Mouse (Mus musculus) liver, embryonic 14.5 days (tissue): ENCODE measurements at regions not wholly inside any gene's neighbourhood (a gene's known extent, or its start where the extent isn't known, plus 50 kb on each side); places are given as distances from the start of the nearest gene placed in this dataset.

Experiments
- ATAC-seq: fragments of 200-750 bp; cut with Nextera tagmentation; 2 replicates; pipeline ENCODE4 v1.8.0; 2017; ENCODE audit warnings: moderate number of reproducible peaks, mild to moderate bottlenecking, moderate library complexity; ENCODE audit not compliant: insufficient read depth
- DNase-seq, 3 experiments: peaks; one replicate each; pipeline ENCODE4 v3.0.0-alpha.2; 2012 to 2013; ENCODE audit warnings: low read depth in 3 of 3, low spot score in 3 of 3
- H3K27ac ChIP-seq: fragments of 300-500 bp; sonication (generic); 2 replicates; pipeline ENCODE4 v1.5.1; 2014; ENCODE audit warnings: moderate library complexity, mild to moderate bottlenecking, control low read depth, inconsistent platforms
- H3K27me3 ChIP-seq: fragments of 300-500 bp; sonication (generic); 2 replicates; pipeline ENCODE4 v1.6.1; 2014; ENCODE audit warnings: mild to moderate bottlenecking, low read length, moderate library complexity; ENCODE audit not compliant: control insufficient read depth, insufficient read depth
- H3K36me3 ChIP-seq: fragments of 300-500 bp; sonication (generic); replicated peaks from 2 replicates; pipeline ENCODE4 v1.6.1; 2014; ENCODE audit warnings: low read depth; ENCODE audit not compliant: control insufficient read depth, insufficient read depth
- H3K4me1 ChIP-seq, 2 experiments: fragments of 200-500 bp in 1 of 2; fragments of 300-500 bp in 1 of 2; sonication (generic) in 1 of 2; replicated peaks; 2 replicates each; pipeline ENCODE4 v1.6.1; 2012 to 2014; ENCODE audit warnings: antibody characterized with exemption in 1 of 2, inconsistent platforms in 1 of 2, low read length in 1 of 2; ENCODE audit not compliant: control insufficient read depth in 2 of 2, insufficient read depth in 2 of 2
- H3K4me2 ChIP-seq: fragments of 300-500 bp; sonication (generic); 2 replicates; pipeline ENCODE4 v1.6.1; 2014; ENCODE audit warnings: low read depth, mild to moderate bottlenecking, control low read depth, moderate library complexity
- H3K4me3 ChIP-seq, 2 experiments: fragments of 200-500 bp in 1 of 2; fragments of 300-500 bp in 1 of 2; sonication (generic) in 1 of 2; 2 replicates each; pipeline ENCODE4 v1.5.1; 2012 to 2014; ENCODE audit warnings: low read depth in 2 of 2, low read length in 2 of 2, mild to moderate bottlenecking in 2 of 2, control low read depth in 1 of 2, inconsistent platforms in 1 of 2, moderate library complexity in 1 of 2; ENCODE audit not compliant: insufficient read depth in 1 of 2
- H3K9ac ChIP-seq: fragments of 300-500 bp; sonication (generic); replicated peaks from 2 replicates; pipeline ENCODE4 v1.6.1; 2014; ENCODE audit warnings: mild to moderate bottlenecking, control low read depth, moderate library complexity
- H3K9me3 ChIP-seq: fragments of 300-500 bp; sonication (generic); 2 replicates; pipeline ENCODE4 v1.6.1; 2016; ENCODE audit warnings: low read length, mixed read lengths; ENCODE audit not compliant: control insufficient read depth
- CTCF ChIP-seq: IDR thresholded peaks from 2 replicates; pipeline ENCODE4 v1.5.1; 2016; ENCODE audit warnings: antibody characterized with exemption, low read depth, control low read depth
- EP300 ChIP-seq: IDR thresholded peaks from 2 replicates; pipeline ENCODE4 v1.6.1; 2016; ENCODE audit warnings: antibody characterized with exemption, low read depth
- WGBS: fragments of 180-500 bp; shearing (Covaris S2); extraction: QIAGEN DNeasy Blood & Tissue Kit; methylation state at CpG from one replicate; pipeline ENCODE4 v1.1.7; 2014; ENCODE audit not compliant: insufficient replicate concordance; 5-methylcytosine and 5-hydroxymethylcytosine counted together

- H3K9ac ChIP-seq, result no peak overlapping the region
- WGBS, result 46% methylated on average over 5 of the region's 5 CpGs
- ATAC-seq (no peak), DNase-seq (no peak)
- H3K9me3 ChIP-seq, result no peaks in the 10 kb centered on the region
- TF ChIP-seq CTCF (no peak), EP300 (no peak)
- H3K4me2 ChIP-seq, result no peak overlapping the region
- H3K36me3 ChIP-seq, result no peaks in the 10 kb centered on the region
- H3K27ac ChIP-seq, result no peak overlapping the region
- no peaks in the 10 kb centered on the region for H3K27me3 ChIP-seq
- H3K4me3 ChIP-seq, result no peak overlapping the region
- no peaks in the 10 kb centered on the region for H3K4me1 ChIP-seq
Measured at GRCm38 (mm10) chr10:99392979-99393378, 129.9 kb downstream of the Dusp6 start.

- Histone ChIP-seq H3K36me3 (no peaks in the 10 kb centered on the region), H3K4me1 (no peaks in the 10 kb centered on the region), H3K4me2 (no peak overlapping the region), H3K9me3 (no peaks in the 10 kb centered on the region), H3K4me3 (no peak overlapping the region), H3K27ac (no peak overlapping the region), H3K27me3 (no peaks in the 10 kb centered on the region), H3K9ac (no peak overlapping the region)
- ATAC-seq (no peak), DNase-seq (no peak)
- 20% methylated on average over 8 of the region's 8 CpGs for WGBS
- TF ChIP-seq CTCF (no peak), EP300 (no peak)
Measured at GRCm38 (mm10) chr10:99393523-99393922, 130.5 kb downstream of the Dusp6 start.

GRCm38 (mm10) chr10:99395411-99395810 is 132.4 kb downstream of the Dusp6 start:
- Histone ChIP-seq H3K4me3 (no peak overlapping the region), H3K4me1 (no peaks in the 10 kb centered on the region), H3K4me2 (no peak overlapping the region), H3K9ac (no peak overlapping the region), H3K27ac (no peak overlapping the region), H3K9me3 (no peaks in the 10 kb centered on the region), H3K27me3 (no peaks in the 10 kb centered on the region), H3K36me3 (no peaks in the 10 kb centered on the region)
- WGBS, result 49% methylated on average over 1 of the region's 1 CpGs
- no peak for ATAC-seq
- DNase-seq, result no peak
- TF ChIP-seq EP300, result no peak
- TF ChIP-seq CTCF, result no peak

- H3K4me2 ChIP-seq, result no peak overlapping the region
- H3K36me3 ChIP-seq, result no peaks in the 10 kb centered on the region
- no peak overlapping the region for H3K4me3 ChIP-seq
- ATAC-seq (no peak), DNase-seq (no peak)
- H3K4me1 ChIP-seq, result no peaks in the 10 kb centered on the region
- 58% methylated on average over 3 of the region's 3 CpGs for WGBS
- TF ChIP-seq EP300 (no peak), CTCF (no peak)
- no peak overlapping the region for H3K27ac ChIP-seq
- H3K27me3 ChIP-seq, result no peaks in the 10 kb centered on the region
- H3K9ac ChIP-seq, result no peak overlapping the region
- no peaks in the 10 kb centered on the region for H3K9me3 ChIP-seq
Measured at GRCm38 (mm10) chr10:99396630-99397029, 133.6 kb downstream of the Dusp6 start.

GRCm38 (mm10) chr10:99400076-99400475 is 137.0 kb downstream of the Dusp6 start:
- no peak for DNase-seq
- Histone ChIP-seq H3K4me2 (no peak overlapping the region), H3K9me3 (no peaks in the 10 kb centered on the region), H3K27me3 (no peaks in the 10 kb centered on the region), H3K9ac (no peak overlapping the region), H3K4me1 (no peaks in the 10 kb centered on the region), H3K4me3 (no peak overlapping the region), H3K27ac (no peak overlapping the region), H3K36me3 (no peaks in the 10 kb centered on the region)
- no peak for ATAC-seq
- 67% methylated on average over 6 of the region's 6 CpGs for WGBS
- TF ChIP-seq EP300 (no peak), CTCF (no peak)
